Mouse (Mus musculus): ENCODE measurements at regions not wholly inside any gene's neighbourhood (a gene's known extent, or its start where the extent isn't known, plus 50 kb on each side); places are given as distances from the start of the nearest gene placed in this dataset.

DNA sequence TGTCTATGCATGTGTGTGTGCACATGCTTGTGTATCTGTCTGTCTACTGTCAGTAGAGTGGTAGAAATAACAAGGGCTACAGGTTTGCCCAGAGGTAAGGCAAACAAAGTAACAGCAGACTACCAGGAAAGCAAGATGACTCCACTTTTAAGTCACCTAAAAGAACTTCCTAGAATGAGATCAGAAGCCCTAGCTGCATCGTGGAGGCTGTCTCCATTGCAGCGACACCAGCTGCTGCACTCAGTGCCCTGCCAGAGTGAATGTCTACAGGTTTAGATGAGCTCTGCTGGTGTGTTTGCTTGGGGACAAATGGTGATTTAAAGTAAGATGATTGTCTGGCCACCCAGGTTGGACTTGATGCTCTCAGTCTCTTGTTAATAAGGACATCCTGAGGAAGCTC, 50.6 kb upstream of the Dusp10 start:
- no peak for DNase-seq (ENCODE audit: low spot score in 2 of 2)

DNA sequence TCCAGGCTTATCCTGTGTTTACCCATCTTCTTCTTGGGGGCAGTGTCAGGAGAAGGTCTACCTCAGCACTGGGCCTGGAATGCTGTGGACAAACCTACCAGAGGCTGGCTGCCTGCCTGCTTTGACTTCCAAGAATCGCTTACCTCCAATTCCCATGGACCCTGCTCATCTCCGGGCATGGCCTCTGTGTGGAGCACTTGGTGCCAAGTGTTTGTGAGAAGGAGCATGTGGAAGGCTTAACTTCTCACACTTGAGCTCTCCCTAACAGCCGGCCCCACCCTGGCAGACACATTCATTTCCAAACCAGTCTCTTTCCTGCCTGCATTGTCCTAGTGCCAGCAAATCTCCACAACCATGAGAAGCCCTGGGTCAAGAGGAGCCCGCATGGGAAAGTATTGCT, 49.8 kb upstream of the Dusp10 start:
- DNase-seq (ENCODE audit: low spot score in 2 of 2) = no peak
